Mouse (Mus musculus): ENCODE data around the gene Pik3ca. TPM values are rescaled to one million over a fixed set of nuclear protein-coding genes. Genes with fewer than 3 reads are reported as not detected.

Pik3ca gene
- polyA plus RNA-seq, 1 experiment from 2014 or later, result 14.1 TPM

- Histone ChIP-seq H3K9ac (replicated peaks; ENCODE audit: low read depth, low read length) (no peak overlapping the region), H3K4me3 (replicated peaks; ENCODE audit: low read length) (no peak overlapping the region), H3K4me2 (ENCODE audit: low read length) (no peak overlapping the region), H3K4me1 (replicated peaks; ENCODE audit: control insufficient read depth, insufficient read depth, low read length) (peaks cover 9% of the 10 kb centered on the region; the same call in 1 of the 2 replicates), H3K9me3 (ENCODE audit: control insufficient read depth, low read length) (no peaks in the 10 kb centered on the region), H3K27ac (ENCODE audit: low read length) (no peak overlapping the region), H3K36me3 (ENCODE audit: control insufficient read depth, insufficient read depth) (no peaks in the 10 kb centered on the region), H3K27me3 (replicated peaks; ENCODE audit: control insufficient read depth, insufficient read depth, low read length) (no peaks in the 10 kb centered on the region)
- 72% methylated on average over 3 of the region's 3 CpGs for WGBS
- ATAC-seq, result no peak
Observed at GRCm38 (mm10) chr3:32505841-32506240, 108.4 kb downstream of the Pik3ca start.

GRCm38 (mm10) chr3:32506366-32507225, 109.1 kb downstream of the Pik3ca start:
- H3K9ac ChIP-seq (replicated peaks; ENCODE audit: low read depth, low read length), result no peak overlapping the region
- no peak overlapping the region for H3K4me3 ChIP-seq (replicated peaks; ENCODE audit: low read length)
- 60% methylated on average over 11 of the region's 11 CpGs for WGBS
- no peak overlapping the region for H3K27ac ChIP-seq (ENCODE audit: low read length)
- peaks cover 17% of the 10 kb centered on the region for H3K4me1 ChIP-seq (replicated peaks; ENCODE audit: control insufficient read depth, insufficient read depth, low read length)
- no peaks in the 10 kb centered on the region for H3K9me3 ChIP-seq (ENCODE audit: control insufficient read depth, low read length)
- ATAC-seq, result no peak
- no peaks in the 10 kb centered on the region for H3K27me3 ChIP-seq (replicated peaks; ENCODE audit: control insufficient read depth, insufficient read depth, low read length)
- no peak overlapping the region for H3K4me2 ChIP-seq (ENCODE audit: low read length)
- no peaks in the 10 kb centered on the region for H3K36me3 ChIP-seq (ENCODE audit: control insufficient read depth, insufficient read depth)

GRCm38 (mm10) chr3:32508666-32509324, 111.3 kb downstream of the Pik3ca start:
- Histone ChIP-seq H3K27me3 (replicated peaks; ENCODE audit: control insufficient read depth, insufficient read depth, low read length) (no peaks in the 10 kb centered on the region), H3K9ac (replicated peaks; ENCODE audit: low read depth, low read length) (0 out of 2 replicates have a peak overlapping the region, but pooled peaks have one; percentile 2), H3K9me3 (ENCODE audit: control insufficient read depth, low read length) (no peaks in the 10 kb centered on the region), H3K36me3 (ENCODE audit: control insufficient read depth, insufficient read depth) (no peaks in the 10 kb centered on the region), H3K4me1 (replicated peaks; ENCODE audit: control insufficient read depth, insufficient read depth, low read length) (peaks cover 25% of the 10 kb centered on the region), H3K4me2 (ENCODE audit: low read length) (peak overlapping the region; percentile 90), H3K27ac (ENCODE audit: low read length) (no peak overlapping the region), H3K4me3 (replicated peaks; ENCODE audit: low read length) (no peak overlapping the region; the same call in 1 of the 2 replicates)
- WGBS, result 1% methylated on average over 17 of the region's 17 CpGs
- peak; percentile 35 for ATAC-seq

GRCm38 (mm10) chr3:32509496-32510374, 112.3 kb downstream of the Pik3ca start, which contains the start of gene Zfp639:
Gene Zfp639, plus strand, starts transcription at chr3:32510259.
- Histone ChIP-seq H3K27ac (ENCODE audit: low read length) (peak within 1 kb of the TSS; percentile 58), H3K9me3 (ENCODE audit: control insufficient read depth, low read length) (no peaks in the 10 kb centered on the region), H3K27me3 (replicated peaks; ENCODE audit: control insufficient read depth, insufficient read depth, low read length) (no peaks in the 10 kb centered on the region), H3K9ac (replicated peaks; ENCODE audit: low read depth, low read length) (peak within 1 kb of the TSS; percentile 98), H3K36me3 (ENCODE audit: control insufficient read depth, insufficient read depth) (no peaks in the 10 kb centered on the region), H3K4me1 (replicated peaks; ENCODE audit: control insufficient read depth, insufficient read depth, low read length) (peaks cover 25% of the 10 kb centered on the region), H3K4me3 (replicated peaks; ENCODE audit: low read length) (peak within 1 kb of the TSS; percentile 93), H3K4me2 (ENCODE audit: low read length) (peak within 1 kb of the TSS; percentile 90)
- WGBS, result 8% methylated on average over 24 of the region's 24 CpGs
- no peak for ATAC-seq

GRCm38 (mm10) chr3:32510375-32511190, 113.1 kb downstream of the Pik3ca start:
- no peaks in the 10 kb centered on the region for H3K36me3 ChIP-seq (ENCODE audit: control insufficient read depth, insufficient read depth)
- no peaks in the 10 kb centered on the region for H3K9me3 ChIP-seq (ENCODE audit: control insufficient read depth, low read length)
- WGBS, result under 1% methylated on average over 57 of the region's 69 CpGs
- H3K4me2 ChIP-seq (ENCODE audit: low read length), result peak overlapping the region; percentile 90
- peaks cover 25% of the 10 kb centered on the region for H3K4me1 ChIP-seq (replicated peaks; ENCODE audit: control insufficient read depth, insufficient read depth, low read length)
- H3K27me3 ChIP-seq (replicated peaks; ENCODE audit: control insufficient read depth, insufficient read depth, low read length), result no peaks in the 10 kb centered on the region
- H3K9ac ChIP-seq (replicated peaks; ENCODE audit: low read depth, low read length), result peak overlapping the region; percentile 98
- ATAC-seq, result peak; percentile 88
- peak overlapping the region; percentile 93 for H3K4me3 ChIP-seq (replicated peaks; ENCODE audit: low read length)
- peak overlapping the region; percentile 58 for H3K27ac ChIP-seq (ENCODE audit: low read length)

GRCm38 (mm10) chr3:32511191-32511550, 113.7 kb downstream of the Pik3ca start:
- H3K4me3 ChIP-seq (replicated peaks; ENCODE audit: low read length), result peak overlapping the region; percentile 93
- WGBS, result 6% methylated on average over 13 of the region's 13 CpGs

GRCm38 (mm10) chr3:32512686-32513284, 115.3 kb downstream of the Pik3ca start:
- no peak for ATAC-seq
- Histone ChIP-seq H3K36me3 (ENCODE audit: control insufficient read depth, insufficient read depth) (no peaks in the 10 kb centered on the region; the same call in 1 of the 2 replicates), H3K27me3 (replicated peaks; ENCODE audit: control insufficient read depth, insufficient read depth, low read length) (no peaks in the 10 kb centered on the region), H3K27ac (ENCODE audit: low read length) (no peak overlapping the region), H3K4me1 (replicated peaks; ENCODE audit: control insufficient read depth, insufficient read depth, low read length) (peaks cover 25% of the 10 kb centered on the region), H3K9me3 (ENCODE audit: control insufficient read depth, low read length) (no peaks in the 10 kb centered on the region), H3K9ac (replicated peaks; ENCODE audit: low read depth, low read length) (no peak overlapping the region), H3K4me2 (ENCODE audit: low read length) (no peak overlapping the region), H3K4me3 (replicated peaks; ENCODE audit: low read length) (no peak overlapping the region)
- WGBS, result 92% methylated on average over 7 of the region's 7 CpGs

More at GRCm38 (mm10) chr3:32511191-32511550, 113.7 kb downstream of the Pik3ca start:
- H3K36me3 ChIP-seq (ENCODE audit: control insufficient read depth, insufficient read depth), result no peaks in the 10 kb centered on the region
- no peak for ATAC-seq
- no peak overlapping the region for H3K27ac ChIP-seq (ENCODE audit: low read length)
- H3K9ac ChIP-seq (replicated peaks; ENCODE audit: low read depth, low read length), result peak overlapping the region; percentile 98
- H3K4me1 ChIP-seq (replicated peaks; ENCODE audit: control insufficient read depth, insufficient read depth, low read length), result peaks cover 25% of the 10 kb centered on the region
- no peaks in the 10 kb centered on the region for H3K9me3 ChIP-seq (ENCODE audit: control insufficient read depth, low read length)
- H3K4me2 ChIP-seq (ENCODE audit: low read length), result peak overlapping the region; percentile 90
- no peaks in the 10 kb centered on the region for H3K27me3 ChIP-seq (replicated peaks; ENCODE audit: control insufficient read depth, insufficient read depth, low read length)

GRCm38 (mm10) chr3:32513528-32513927, 116.1 kb downstream of the Pik3ca start:
- Histone ChIP-seq H3K4me1 (replicated peaks; ENCODE audit: control insufficient read depth, insufficient read depth, low read length) (peaks cover 25% of the 10 kb centered on the region), H3K27me3 (replicated peaks; ENCODE audit: control insufficient read depth, insufficient read depth, low read length) (no peaks in the 10 kb centered on the region), H3K9ac (replicated peaks; ENCODE audit: low read depth, low read length) (no peak overlapping the region), H3K36me3 (ENCODE audit: control insufficient read depth, insufficient read depth) (no peaks in the 10 kb centered on the region; the same call in 1 of the 2 replicates), H3K9me3 (ENCODE audit: control insufficient read depth, low read length) (no peaks in the 10 kb centered on the region), H3K27ac (ENCODE audit: low read length) (no peak overlapping the region), H3K4me2 (ENCODE audit: low read length) (no peak overlapping the region), H3K4me3 (replicated peaks; ENCODE audit: low read length) (no peak overlapping the region)
- no peak for ATAC-seq
